Mouse (Mus musculus): ENCODE results near the gene Raf1. TPM values are rescaled to one million over a fixed set of nuclear protein-coding genes. Genes with fewer than 3 reads are reported as not detected.
A peak's percentile ranks its signal among the peaks of the same experiment; 100 is the strongest.

The Raf1 gene
- polyA plus RNA-seq, 1 experiment from 2014 or later, result 123 TPM

DNA sequence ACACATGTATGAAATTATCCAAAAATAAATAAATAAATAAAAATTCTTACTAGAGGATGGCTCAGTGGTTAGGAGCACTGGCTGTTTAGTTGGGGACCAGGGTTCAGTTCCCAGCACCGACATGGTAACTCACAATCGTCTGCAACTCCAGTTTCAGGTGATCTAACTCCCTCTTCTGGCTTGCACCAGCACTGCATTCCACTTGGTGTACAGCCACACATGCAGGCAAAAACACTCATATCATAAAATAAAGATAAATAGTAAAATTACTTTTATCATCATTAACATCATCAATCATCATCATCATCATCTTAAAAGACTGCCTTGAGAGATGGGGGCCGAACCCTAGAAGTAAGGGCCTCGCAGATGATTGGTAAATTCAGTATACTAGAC lies 75.1 kb downstream of the Raf1 start:
- DNase-seq (ENCODE audit: low spot score), result no peak
- H3K9me3 ChIP-seq, result no peaks in the 10 kb centered on the region
- peaks cover 13% of the 10 kb centered on the region for H3K4me1 ChIP-seq
- H3K27ac ChIP-seq (replicated peaks), result peak overlapping the region; percentile 89
- no peaks in the 10 kb centered on the region for H3K27me3 ChIP-seq (replicated peaks; ENCODE audit: low read depth, poor library complexity, severe bottlenecking)
- WGBS, result 67% methylated on average over 4 of the region's 4 CpGs
- peak overlapping the region; percentile 97 for H3K4me3 ChIP-seq
- peaks cover 16% of the 10 kb centered on the region for H3K36me3 ChIP-seq (replicated peaks)

DNA sequence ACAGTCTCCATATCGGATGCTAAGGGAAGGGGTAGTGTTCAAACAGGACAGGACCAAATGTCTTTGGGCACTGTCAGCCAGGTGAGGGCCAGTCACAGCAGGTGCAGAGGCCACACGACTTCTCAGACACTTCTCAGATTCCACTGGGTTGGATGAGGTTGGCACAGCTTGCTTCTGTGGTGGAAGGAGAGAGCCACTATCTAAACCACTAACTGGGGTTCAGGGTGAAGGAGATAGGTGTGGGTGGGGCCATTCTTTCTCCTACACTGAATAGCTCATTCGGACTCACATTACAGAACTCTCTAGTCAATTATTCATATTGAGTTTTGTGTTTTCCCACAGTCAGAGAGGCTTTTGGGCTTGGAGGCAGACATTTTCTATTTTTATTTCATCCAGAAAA lies 80.8 kb downstream of the Raf1 start:
- no peaks in the 10 kb centered on the region for H3K36me3 ChIP-seq (replicated peaks)
- peaks cover 13% of the 10 kb centered on the region for H3K4me1 ChIP-seq
- 65% methylated on average over 3 of the region's 3 CpGs for WGBS
- H3K4me3 ChIP-seq, result no peak overlapping the region
- DNase-seq (ENCODE audit: low spot score), result no peak
- H3K27ac ChIP-seq (replicated peaks), result no peak overlapping the region
- no peaks in the 10 kb centered on the region for H3K9me3 ChIP-seq
- no peaks in the 10 kb centered on the region for H3K27me3 ChIP-seq (replicated peaks; ENCODE audit: low read depth, poor library complexity, severe bottlenecking)

DNA sequence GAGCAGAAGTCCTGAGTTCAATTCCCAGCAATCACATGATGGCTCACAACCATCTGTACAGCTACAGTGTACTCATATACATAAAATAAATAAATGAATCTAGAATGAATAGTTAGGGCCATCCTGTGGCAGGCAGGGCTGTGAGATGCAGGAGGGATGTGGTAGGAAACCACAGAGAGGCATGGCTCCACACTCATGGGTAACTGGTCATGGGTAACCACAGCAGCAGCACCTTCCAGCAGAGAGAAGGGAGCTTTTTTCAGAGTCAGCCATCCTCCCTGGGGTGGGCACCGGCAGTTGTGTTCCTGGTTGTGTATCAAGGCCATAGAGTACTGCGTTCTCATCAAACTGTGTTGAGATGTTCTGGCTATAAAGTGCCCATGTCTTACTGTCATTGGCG lies 82.0 kb downstream of the Raf1 start:
- Histone ChIP-seq H3K4me3 (no peak overlapping the region), H3K27ac (replicated peaks) (no peak overlapping the region), H3K36me3 (replicated peaks) (no peaks in the 10 kb centered on the region), H3K27me3 (replicated peaks; ENCODE audit: low read depth, poor library complexity, severe bottlenecking) (no peaks in the 10 kb centered on the region), H3K4me1 (peaks cover 13% of the 10 kb centered on the region), H3K9me3 (no peaks in the 10 kb centered on the region)
- no peak for DNase-seq (ENCODE audit: low spot score)
- 74% methylated on average over 3 of the region's 3 CpGs for WGBS

DNA sequence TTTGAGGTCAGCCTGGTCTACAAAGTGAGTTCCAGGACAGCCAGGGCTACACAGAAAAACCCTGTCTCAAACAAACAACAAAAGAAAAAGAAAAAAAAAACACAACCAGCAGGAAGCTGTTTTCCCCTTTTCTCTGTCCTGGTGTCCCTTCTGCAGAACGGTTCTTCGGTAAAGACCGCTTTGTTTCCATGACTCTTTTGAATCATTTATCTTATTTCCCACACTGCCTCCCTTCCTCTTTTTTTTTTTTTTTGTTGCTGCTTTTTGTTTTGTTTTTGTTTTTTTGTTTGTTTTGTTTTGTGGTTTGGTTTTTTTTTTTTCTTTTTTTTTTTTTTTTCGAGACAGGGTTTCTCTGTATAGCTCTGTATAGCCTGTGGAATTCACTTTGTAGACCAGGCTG lies 83.2 kb downstream of the Raf1 start:
- Histone ChIP-seq H3K4me3 (no peak overlapping the region), H3K27ac (replicated peaks) (no peak overlapping the region), H3K4me1 (peaks cover 13% of the 10 kb centered on the region), H3K27me3 (replicated peaks; ENCODE audit: low read depth, poor library complexity, severe bottlenecking) (no peaks in the 10 kb centered on the region), H3K9me3 (no peaks in the 10 kb centered on the region), H3K36me3 (replicated peaks) (no peaks in the 10 kb centered on the region)
- 82% methylated on average over 4 of the region's 4 CpGs for WGBS
- no peak for DNase-seq (ENCODE audit: low spot score)

DNA sequence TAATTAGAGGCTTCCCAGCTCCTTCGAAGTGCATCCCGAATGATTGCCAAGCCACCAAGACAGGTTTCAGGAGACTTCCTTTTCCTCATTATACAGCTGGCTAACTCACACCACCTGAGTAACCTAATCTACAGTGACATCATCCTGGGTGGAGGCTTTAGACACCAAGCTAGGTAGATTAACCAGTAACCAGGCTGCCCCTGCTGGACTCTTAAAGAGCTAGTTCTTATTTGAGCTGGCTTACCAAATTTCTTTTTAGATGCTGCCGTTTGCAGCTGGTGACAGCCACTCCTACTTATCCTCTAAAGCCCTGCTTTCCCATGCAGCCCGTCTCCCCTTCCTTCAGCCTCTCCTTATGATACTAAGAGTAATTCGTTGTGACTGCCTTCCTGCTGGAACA lies 84.0 kb downstream of the Raf1 start, which contains the start of gene Mkrn2os:
Gene Mkrn2os, minus strand, starts transcription at position 119 of the 400 bp plus-strand sequence.
- no peak within 1 kb of the TSS for H3K4me3 ChIP-seq
- DNase-seq (ENCODE audit: low spot score), result no peak
- no peaks in the 10 kb centered on the region for H3K36me3 ChIP-seq (replicated peaks)
- H3K4me1 ChIP-seq, result peaks cover 13% of the 10 kb centered on the region
- H3K27me3 ChIP-seq (replicated peaks; ENCODE audit: low read depth, poor library complexity, severe bottlenecking), result no peaks in the 10 kb centered on the region
- H3K27ac ChIP-seq (replicated peaks), result no peak within 1 kb of the TSS
- no peaks in the 10 kb centered on the region for H3K9me3 ChIP-seq
- 58% methylated on average over 5 of the region's 5 CpGs for WGBS

DNA sequence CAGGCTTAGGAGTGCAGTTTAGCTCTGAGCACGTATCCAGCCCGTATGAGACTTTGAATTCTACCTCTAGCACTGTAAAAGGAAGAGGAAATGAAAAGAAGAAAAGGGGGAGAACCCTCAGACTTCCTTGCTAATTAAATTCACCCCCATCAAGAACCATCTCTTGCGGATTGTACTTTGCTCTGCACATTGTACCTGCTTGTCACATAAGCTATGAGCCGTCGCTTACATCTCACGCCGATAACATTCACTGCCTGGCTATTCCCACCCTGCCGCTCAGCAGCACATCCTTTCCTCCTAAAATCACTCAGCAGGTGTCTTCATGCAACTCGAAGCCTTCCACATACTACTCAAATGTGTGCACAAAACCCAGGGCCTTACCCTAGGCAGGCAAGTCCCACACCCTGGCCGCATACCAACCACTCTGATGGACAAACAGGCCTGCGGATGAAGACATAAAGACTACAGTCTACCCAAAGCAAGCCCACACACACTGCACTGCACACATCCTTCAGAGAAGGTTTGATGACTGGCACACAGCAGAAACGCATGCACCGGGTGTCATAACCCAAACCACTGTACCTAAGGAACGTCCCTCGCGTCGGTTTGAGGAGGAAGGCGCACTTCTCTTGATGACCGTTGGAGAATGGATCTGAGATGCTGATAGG lies 84.6 kb downstream of the Raf1 start:
- 88% methylated on average over 19 of the region's 19 CpGs for WGBS
- H3K9me3 ChIP-seq, result no peaks in the 10 kb centered on the region
- no peak for DNase-seq (ENCODE audit: low spot score)
- peaks cover 13% of the 10 kb centered on the region for H3K4me1 ChIP-seq
- H3K27me3 ChIP-seq (replicated peaks; ENCODE audit: low read depth, poor library complexity, severe bottlenecking), result no peaks in the 10 kb centered on the region
- no peak overlapping the region for H3K27ac ChIP-seq (replicated peaks)
- no peak overlapping the region for H3K4me3 ChIP-seq
- H3K36me3 ChIP-seq (replicated peaks), result no peaks in the 10 kb centered on the region

DNA sequence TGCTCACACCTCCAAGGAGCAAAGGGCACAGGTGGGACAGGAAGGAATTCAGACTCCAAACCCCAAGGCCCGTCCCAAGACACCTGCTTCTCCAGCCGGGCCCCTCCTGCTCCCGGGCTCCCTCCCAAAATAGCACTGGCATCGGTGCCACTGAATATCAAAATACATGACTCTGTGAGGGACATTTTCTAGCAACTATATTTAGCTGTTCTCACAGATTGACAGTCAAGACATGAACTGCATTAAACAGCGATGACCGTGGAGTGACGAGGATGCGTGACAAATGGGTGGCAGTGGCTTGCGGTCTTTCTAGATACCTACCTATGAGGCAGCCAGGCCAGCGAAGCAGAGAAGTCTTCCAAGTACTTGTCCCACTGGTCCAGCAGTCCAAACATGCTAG lies 90.1 kb downstream of the Raf1 start:
- no peak overlapping the region for H3K27ac ChIP-seq (replicated peaks)
- H3K4me3 ChIP-seq, result no peak overlapping the region
- no peak for DNase-seq (ENCODE audit: low spot score)
- H3K27me3 ChIP-seq (replicated peaks; ENCODE audit: low read depth, poor library complexity, severe bottlenecking), result no peaks in the 10 kb centered on the region
- H3K4me1 ChIP-seq, result no peaks in the 10 kb centered on the region
- H3K36me3 ChIP-seq (replicated peaks), result no peaks in the 10 kb centered on the region
- 89% methylated on average over 10 of the region's 10 CpGs for WGBS
- H3K9me3 ChIP-seq, result no peaks in the 10 kb centered on the region

DNA sequence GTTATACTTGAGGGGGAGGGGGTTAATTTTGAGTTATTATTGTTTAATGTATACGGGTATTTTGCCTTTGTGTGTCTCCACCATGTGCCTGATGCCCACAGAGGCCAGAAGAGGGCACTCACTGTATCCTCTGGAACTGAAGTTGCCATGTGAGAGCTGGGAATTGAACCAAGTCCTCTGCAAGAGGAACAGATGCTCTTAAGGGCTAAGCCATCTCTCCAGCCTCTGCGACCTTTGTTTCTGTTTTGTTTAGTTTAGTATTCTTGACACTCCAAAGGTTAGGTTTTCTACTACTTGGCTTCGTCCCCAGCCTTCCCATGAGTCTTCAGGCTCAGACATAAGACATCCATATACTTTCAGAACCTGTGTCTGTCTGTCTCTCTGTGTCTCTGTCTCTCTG lies 92.3 kb downstream of the Raf1 start:
- Histone ChIP-seq H3K27ac (replicated peaks) (no peak overlapping the region), H3K9me3 (no peaks in the 10 kb centered on the region), H3K27me3 (replicated peaks; ENCODE audit: low read depth, poor library complexity, severe bottlenecking) (no peaks in the 10 kb centered on the region), H3K4me3 (no peak overlapping the region), H3K36me3 (replicated peaks) (peaks cover 11% of the 10 kb centered on the region; the same call in 1 of the 2 replicates), H3K4me1 (no peaks in the 10 kb centered on the region)
- no peak for DNase-seq (ENCODE audit: low spot score)
- 80% methylated on average over 3 of the region's 3 CpGs for WGBS

DNA sequence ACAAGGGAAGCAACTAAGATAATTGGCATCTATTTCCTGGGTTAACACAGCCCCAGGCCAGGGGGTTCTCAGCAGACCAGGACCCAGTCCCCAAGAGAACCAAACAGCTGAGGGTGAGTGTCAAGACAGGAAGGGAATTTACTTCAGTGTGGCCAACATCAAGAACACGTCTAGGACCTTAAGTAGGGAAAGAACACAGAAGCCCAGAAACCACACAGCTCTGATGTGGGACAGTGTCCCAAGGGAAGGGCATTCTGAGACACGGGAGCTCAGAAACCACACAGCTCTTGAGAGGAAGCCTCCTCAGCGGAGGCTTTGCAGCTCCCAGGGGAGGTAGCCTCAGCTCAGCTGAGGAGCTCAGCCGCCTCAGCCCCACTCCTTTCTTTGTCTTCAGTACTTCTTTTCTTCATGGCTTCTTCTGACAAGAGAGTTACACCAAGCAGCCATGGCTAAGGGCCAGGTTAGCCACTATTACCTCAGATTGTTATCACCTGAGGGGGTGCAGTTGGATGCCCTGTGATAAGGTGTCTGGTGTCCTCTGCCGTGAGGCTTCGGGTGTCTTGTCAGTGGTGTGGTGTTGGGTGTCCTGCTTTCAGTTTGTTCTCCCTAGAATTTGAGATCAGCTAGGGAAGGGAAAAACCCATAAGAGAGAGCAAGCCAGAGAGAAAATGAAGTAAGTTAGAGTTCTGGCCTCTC lies 92.9 kb downstream of the Raf1 start:
- Histone ChIP-seq H3K9me3 (no peaks in the 10 kb centered on the region), H3K27ac (replicated peaks) (no peak overlapping the region), H3K4me1 (no peaks in the 10 kb centered on the region), H3K36me3 (replicated peaks) (peaks cover 17% of the 10 kb centered on the region), H3K27me3 (replicated peaks; ENCODE audit: low read depth, poor library complexity, severe bottlenecking) (no peaks in the 10 kb centered on the region), H3K4me3 (no peak overlapping the region)
- 78% methylated on average over 6 of the region's 6 CpGs for WGBS
- no peak for DNase-seq (ENCODE audit: low spot score)

DNA sequence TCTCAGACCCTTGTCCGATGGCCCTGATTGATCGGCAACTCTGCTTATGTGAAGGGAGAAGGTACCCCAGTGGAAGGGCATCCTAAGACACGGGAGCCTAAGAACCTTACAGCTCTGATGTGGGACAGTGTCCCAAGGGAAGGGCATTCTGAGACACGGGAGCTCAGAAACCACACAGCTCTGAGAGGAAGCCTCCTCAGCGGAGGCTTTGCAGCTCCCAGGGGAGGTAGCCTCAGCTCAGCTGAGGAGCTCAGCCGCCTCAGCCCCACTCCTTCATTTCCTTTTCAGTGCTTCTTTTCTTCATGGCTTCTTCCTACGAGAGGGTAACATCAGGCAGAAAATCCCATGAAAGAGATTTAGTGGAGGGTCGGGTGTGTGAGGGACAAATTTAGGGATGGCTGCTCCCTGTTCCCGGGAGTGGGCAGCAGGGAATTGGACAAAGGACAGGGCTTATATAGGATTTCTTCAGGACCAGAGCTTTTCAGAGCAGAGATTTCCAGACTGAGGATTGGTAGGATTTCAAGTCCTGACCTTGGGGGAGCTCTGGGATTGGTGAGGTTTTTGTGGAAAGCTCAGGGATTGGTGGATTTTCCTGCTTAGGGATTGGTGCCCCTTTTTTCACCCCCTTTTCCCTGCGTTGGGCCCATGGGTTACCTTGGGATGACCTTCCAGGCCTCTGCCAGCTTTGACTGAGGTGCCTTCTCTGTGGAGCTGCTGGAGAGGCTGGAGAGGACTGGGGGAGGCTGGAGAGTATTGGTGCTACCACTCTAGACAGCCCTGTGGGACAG lies 93.9 kb downstream of the Raf1 start:
- no peak overlapping the region; the same call in 1 of the 2 replicates for H3K27ac ChIP-seq (replicated peaks)
- no peak overlapping the region for H3K4me3 ChIP-seq
- DNase-seq (ENCODE audit: low spot score), result no peak
- no peaks in the 10 kb centered on the region for H3K27me3 ChIP-seq (replicated peaks; ENCODE audit: low read depth, poor library complexity, severe bottlenecking)
- WGBS, result 84% methylated on average over 10 of the region's 10 CpGs
- H3K9me3 ChIP-seq, result no peaks in the 10 kb centered on the region
- no peaks in the 10 kb centered on the region for H3K4me1 ChIP-seq
- peaks cover 28% of the 10 kb centered on the region for H3K36me3 ChIP-seq (replicated peaks)

DNA sequence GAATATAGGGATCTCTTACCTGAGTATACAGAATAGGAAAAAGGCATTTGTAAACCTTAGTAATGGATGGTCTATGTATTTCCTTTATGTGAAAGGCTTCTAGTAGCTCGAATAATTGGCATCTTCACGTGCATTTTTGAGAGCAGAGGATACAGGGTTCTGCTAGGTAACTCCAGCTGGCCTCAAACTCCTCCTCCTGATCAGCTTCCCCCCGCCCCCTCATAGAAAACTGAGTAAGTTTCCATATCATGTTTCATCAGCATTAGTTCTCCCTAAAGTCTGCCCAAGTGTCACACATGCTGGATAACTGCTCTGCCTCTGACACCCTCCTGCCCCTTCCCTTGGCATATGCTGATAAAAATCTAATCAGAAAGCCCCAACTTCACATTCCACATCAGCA lies 95.6 kb downstream of the Raf1 start:
- H3K27ac ChIP-seq (replicated peaks), result no peak overlapping the region
- no peak for DNase-seq (ENCODE audit: low spot score)
- no peaks in the 10 kb centered on the region for H3K4me1 ChIP-seq
- no peaks in the 10 kb centered on the region for H3K27me3 ChIP-seq (replicated peaks; ENCODE audit: low read depth, poor library complexity, severe bottlenecking)
- no peak overlapping the region for H3K4me3 ChIP-seq
- H3K9me3 ChIP-seq, result no peaks in the 10 kb centered on the region
- 86% methylated on average over 3 of the region's 3 CpGs for WGBS
- H3K36me3 ChIP-seq (replicated peaks), result peaks cover 45% of the 10 kb centered on the region

DNA sequence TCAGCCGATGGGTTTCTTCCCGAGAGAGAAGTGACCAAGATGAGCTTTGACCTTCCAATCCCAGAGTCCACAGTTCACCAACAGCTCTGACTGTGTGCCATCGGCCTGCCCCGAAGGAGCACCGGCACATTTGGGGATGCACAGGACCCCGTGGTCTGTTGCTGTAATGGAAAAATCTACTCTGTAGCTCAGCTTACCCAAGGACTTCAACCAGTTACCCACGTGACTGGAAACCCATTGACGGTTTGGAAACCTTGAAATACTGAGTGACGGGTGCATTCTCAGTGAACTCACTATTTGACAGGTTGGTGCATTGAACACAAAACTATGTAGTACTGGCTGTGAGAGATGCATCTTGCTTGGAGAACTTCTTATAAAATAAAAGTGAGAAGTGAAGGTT lies 98.5 kb downstream of the Raf1 start:
- Histone ChIP-seq H3K36me3 (replicated peaks) (peaks cover 69% of the 10 kb centered on the region), H3K4me3 (no peak overlapping the region), H3K27ac (replicated peaks) (no peak overlapping the region), H3K4me1 (no peaks in the 10 kb centered on the region), H3K9me3 (no peaks in the 10 kb centered on the region), H3K27me3 (replicated peaks; ENCODE audit: low read depth, poor library complexity, severe bottlenecking) (no peaks in the 10 kb centered on the region)
- DNase-seq (ENCODE audit: low spot score), result no peak
- 93% methylated on average over 9 of the region's 9 CpGs for whole genome bisulfite sequencing

DNA sequence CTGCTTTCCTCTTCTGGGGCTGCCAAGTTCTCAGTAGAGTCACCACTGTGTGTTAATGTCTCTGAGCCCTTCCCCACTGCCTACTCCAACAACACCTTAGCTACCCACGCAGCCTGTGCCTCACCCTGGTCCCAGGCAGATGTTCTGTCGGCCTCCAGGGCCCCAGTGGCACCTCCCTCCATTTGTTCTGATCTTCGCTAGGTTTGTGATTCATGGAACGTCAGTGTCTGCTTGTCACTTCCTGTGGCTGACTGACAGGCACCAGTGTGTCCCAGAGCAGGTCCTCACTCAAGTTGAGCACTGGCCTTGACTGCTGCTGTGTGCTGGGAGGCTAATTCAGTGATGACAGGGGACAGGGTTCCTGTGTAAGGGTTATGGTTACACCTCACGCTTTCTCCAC lies 99.0 kb downstream of the Raf1 start:
- Histone ChIP-seq H3K27ac (replicated peaks) (no peak overlapping the region), H3K4me3 (no peak overlapping the region), H3K9me3 (no peaks in the 10 kb centered on the region), H3K36me3 (replicated peaks) (peaks cover 74% of the 10 kb centered on the region), H3K4me1 (no peaks in the 10 kb centered on the region), H3K27me3 (replicated peaks; ENCODE audit: low read depth, poor library complexity, severe bottlenecking) (no peaks in the 10 kb centered on the region)
- no peak for DNase-seq (ENCODE audit: low spot score)
- WGBS, result 88% methylated on average over 5 of the region's 5 CpGs
